Mouse (Mus musculus): ENCODE results near the gene Ccdc13. TPM values are rescaled to one million over a fixed set of nuclear protein-coding genes. Genes with fewer than 3 reads are reported as not detected.

Ccdc13 gene
- polyA plus RNA-seq, 1 experiment from 2014 or later: 0.21 TPM

- DNase-seq (ENCODE audit: low spot score): no peak
- Histone ChIP-seq H3K27me3 (ENCODE audit: insufficient read depth, poor library complexity, severe bottlenecking) (0 out of 2 replicates have a peak, but pooled peaks cover 21% of the 10 kb centered on the region), H3K36me3 (no peaks in the 10 kb centered on the region), H3K27ac (no peak overlapping the region), H3K4me1 (peaks cover 2% of the 10 kb centered on the region), H3K9me3 (no peaks in the 10 kb centered on the region), H3K4me3 (no peak overlapping the region)
- 77% methylated on average over 11 of the region's 11 CpGs for WGBS
Measured at GRCm38 (mm10) chr9:121833825-121834224, 5.4 kb downstream of the Ccdc13 start.

GRCm38 (mm10) chr9:121830956-121831293 lies 8.3 kb downstream of the Ccdc13 start:
- Histone ChIP-seq H3K27me3 (ENCODE audit: insufficient read depth, poor library complexity, severe bottlenecking) (peaks cover 22% of the 10 kb centered on the region), H3K4me3 (no peak overlapping the region), H3K36me3 (no peaks in the 10 kb centered on the region), H3K9me3 (no peaks in the 10 kb centered on the region), H3K27ac (no peak overlapping the region), H3K4me1 (no peaks in the 10 kb centered on the region; the same call in 1 of the 2 replicates)
- 26% methylated on average over 6 of the region's 6 CpGs for WGBS
- no peak for DNase-seq (ENCODE audit: low spot score)

- H3K9me3 ChIP-seq: no peaks in the 10 kb centered on the region
Measured at GRCm38 (mm10) chr9:121830243-121830955, 8.9 kb downstream of the Ccdc13 start.

GRCm38 (mm10) chr9:121829270-121829992 lies 9.8 kb downstream of the Ccdc13 start:
- Histone ChIP-seq H3K27me3 (ENCODE audit: insufficient read depth, poor library complexity, severe bottlenecking) (peaks cover 27% of the 10 kb centered on the region), H3K9me3 (no peaks in the 10 kb centered on the region), H3K36me3 (no peaks in the 10 kb centered on the region), H3K4me1 (no peaks in the 10 kb centered on the region; the same call in 1 of the 2 replicates), H3K4me3 (no peak overlapping the region), H3K27ac (no peak overlapping the region)
- DNase-seq (ENCODE audit: low spot score): no peak
- 64% methylated on average over 7 of the region's 7 CpGs for WGBS

More at GRCm38 (mm10) chr9:121830243-121830955, 8.9 kb downstream of the Ccdc13 start:
- 66% methylated on average over 6 of the region's 6 CpGs for WGBS
- Histone ChIP-seq H3K27me3 (ENCODE audit: insufficient read depth, poor library complexity, severe bottlenecking) (peaks cover 22% of the 10 kb centered on the region), H3K4me1 (no peaks in the 10 kb centered on the region; the same call in 1 of the 2 replicates), H3K36me3 (no peaks in the 10 kb centered on the region), H3K27ac (no peak overlapping the region), H3K4me3 (no peak overlapping the region)
- no peak for DNase-seq (ENCODE audit: low spot score)

- WGBS: 68% methylated on average over 6 of the region's 6 CpGs
- H3K27me3 ChIP-seq (ENCODE audit: insufficient read depth, poor library complexity, severe bottlenecking): peaks cover 20% of the 10 kb centered on the region
Measured at GRCm38 (mm10) chr9:121828314-121828713, 10.9 kb downstream of the Ccdc13 start.

GRCm38 (mm10) chr9:121826356-121826755 lies 12.9 kb downstream of the Ccdc13 start:
- no peaks in the 10 kb centered on the region for H3K36me3 ChIP-seq
- H3K27me3 ChIP-seq (ENCODE audit: insufficient read depth, poor library complexity, severe bottlenecking): peaks cover 17% of the 10 kb centered on the region
- no peak overlapping the region for H3K4me3 ChIP-seq
- 76% methylated on average over 3 of the region's 3 CpGs for WGBS
- peaks cover 7% of the 10 kb centered on the region for H3K4me1 ChIP-seq
- H3K27ac ChIP-seq: no peak overlapping the region
- H3K9me3 ChIP-seq: no peaks in the 10 kb centered on the region
- no peak for DNase-seq (ENCODE audit: low spot score)

More at GRCm38 (mm10) chr9:121828314-121828713, 10.9 kb downstream of the Ccdc13 start:
- no peak for DNase-seq (ENCODE audit: low spot score)
- no peaks in the 10 kb centered on the region for H3K9me3 ChIP-seq
- H3K4me3 ChIP-seq: no peak overlapping the region
- no peaks in the 10 kb centered on the region; the same call in 1 of the 2 replicates for H3K4me1 ChIP-seq
- no peaks in the 10 kb centered on the region for H3K36me3 ChIP-seq
- no peak overlapping the region for H3K27ac ChIP-seq

GRCm38 (mm10) chr9:121823991-121824390 lies 15.3 kb downstream of the Ccdc13 start:
- Histone ChIP-seq H3K36me3 (no peaks in the 10 kb centered on the region), H3K27me3 (ENCODE audit: insufficient read depth, poor library complexity, severe bottlenecking) (peaks cover 22% of the 10 kb centered on the region), H3K27ac (no peak overlapping the region), H3K4me1 (peaks cover 15% of the 10 kb centered on the region), H3K9me3 (no peaks in the 10 kb centered on the region), H3K4me3 (no peak overlapping the region)
- WGBS: 85% methylated on average over 7 of the region's 7 CpGs
- DNase-seq (ENCODE audit: low spot score): no peak

GRCm38 (mm10) chr9:121823051-121823450 lies 16.2 kb downstream of the Ccdc13 start:
- Histone ChIP-seq H3K9me3 (no peaks in the 10 kb centered on the region), H3K27me3 (ENCODE audit: insufficient read depth, poor library complexity, severe bottlenecking) (peaks cover 22% of the 10 kb centered on the region), H3K4me1 (peaks cover 15% of the 10 kb centered on the region), H3K4me3 (no peak overlapping the region), H3K27ac (no peak overlapping the region; the same call in 1 of the 2 replicates), H3K36me3 (no peaks in the 10 kb centered on the region)
- no peak for DNase-seq (ENCODE audit: low spot score)
- 78% methylated on average over 1 of the region's 1 CpGs for whole genome bisulfite sequencing

- peaks cover 22% of the 10 kb centered on the region for H3K27me3 ChIP-seq (ENCODE audit: insufficient read depth, poor library complexity, severe bottlenecking)
- peaks cover 15% of the 10 kb centered on the region for H3K4me1 ChIP-seq
- no peaks in the 10 kb centered on the region for H3K36me3 ChIP-seq
- no peak for DNase-seq (ENCODE audit: low spot score)
- no peak overlapping the region for H3K4me3 ChIP-seq
- 71% methylated on average over 6 of the region's 6 CpGs for WGBS
- H3K9me3 ChIP-seq: no peaks in the 10 kb centered on the region
- H3K27ac ChIP-seq: peak overlapping the region; percentile 23; the same call in 1 of the 2 replicates
Measured at GRCm38 (mm10) chr9:121822585-121822991, 16.7 kb downstream of the Ccdc13 start.

GRCm38 (mm10) chr9:121820765-121821164 lies 18.5 kb downstream of the Ccdc13 start:
- no peaks in the 10 kb centered on the region for H3K9me3 ChIP-seq
- WGBS: 73% methylated on average over 5 of the region's 5 CpGs
- no peak overlapping the region for H3K27ac ChIP-seq

GRCm38 (mm10) chr9:121819771-121820471 lies 19.3 kb downstream of the Ccdc13 start:
- 53% methylated on average over 7 of the region's 7 CpGs for WGBS
- Histone ChIP-seq H3K4me1 (peaks cover 23% of the 10 kb centered on the region), H3K27ac (no peak overlapping the region), H3K9me3 (no peaks in the 10 kb centered on the region), H3K27me3 (ENCODE audit: insufficient read depth, poor library complexity, severe bottlenecking) (peaks cover 12% of the 10 kb centered on the region; the same call in 1 of the 2 replicates), H3K4me3 (no peak overlapping the region), H3K36me3 (no peaks in the 10 kb centered on the region)
- DNase-seq (ENCODE audit: low spot score): no peak

More at GRCm38 (mm10) chr9:121820765-121821164, 18.5 kb downstream of the Ccdc13 start:
- Histone ChIP-seq H3K4me3 (no peak overlapping the region), H3K36me3 (no peaks in the 10 kb centered on the region), H3K4me1 (peaks cover 15% of the 10 kb centered on the region), H3K27me3 (ENCODE audit: insufficient read depth, poor library complexity, severe bottlenecking) (peaks cover 13% of the 10 kb centered on the region; the same call in 1 of the 2 replicates)
- DNase-seq (ENCODE audit: low spot score): no peak

GRCm38 (mm10) chr9:121819073-121819770 lies 20.0 kb downstream of the Ccdc13 start:
- H3K27ac ChIP-seq: no peak overlapping the region
- DNase-seq (ENCODE audit: low spot score): no peak
- H3K9me3 ChIP-seq: no peaks in the 10 kb centered on the region
- H3K36me3 ChIP-seq: no peaks in the 10 kb centered on the region
- peaks cover 25% of the 10 kb centered on the region for H3K4me1 ChIP-seq
- H3K4me3 ChIP-seq: no peak overlapping the region
- H3K27me3 ChIP-seq (ENCODE audit: insufficient read depth, poor library complexity, severe bottlenecking): peaks cover 8% of the 10 kb centered on the region; the same call in 1 of the 2 replicates
- 80% methylated on average over 9 of the region's 9 CpGs for WGBS

Measured in heart, embryonic 10.5 days (tissue).